Mouse (Mus musculus) limb, embryonic 10.5 days (tissue): ENCODE measurements around the gene Klf3. TPM values are rescaled to one million over a fixed set of nuclear protein-coding genes. Genes with fewer than 3 reads are reported as not detected.

Experiments used
- DNase-seq: peaks from one replicate; pipeline ENCODE4 v3.0.0-alpha.2; 2017; ENCODE audit warnings: low spot score
- H3K27ac ChIP-seq: fragments of 300-500 bp; sonication (generic); 2 replicates; pipeline ENCODE4 v1.5.1; 2016; ENCODE audit warnings: mild to moderate bottlenecking
- H3K27me3 ChIP-seq: fragments of 300-500 bp; sonication (generic); 2 replicates; pipeline ENCODE4 v1.6.1; 2016; ENCODE audit warnings: low read depth, mild to moderate bottlenecking; ENCODE audit not compliant: poor library complexity, severe bottlenecking
- H3K36me3 ChIP-seq: fragments of 300-500 bp; sonication (generic); 2 replicates; pipeline ENCODE4 v1.6.1; 2016; ENCODE audit warnings: mild to moderate bottlenecking, moderate library complexity
- H3K4me1 ChIP-seq: fragments of 300-500 bp; sonication (generic); 2 replicates; pipeline ENCODE4 v1.6.1; 2016
- H3K4me3 ChIP-seq: fragments of 300-500 bp; sonication (generic); 2 replicates; pipeline ENCODE4 v1.5.1; 2016; ENCODE audit warnings: mild to moderate bottlenecking, moderate library complexity
- H3K9me3 ChIP-seq: fragments of 300-500 bp; sonication (generic); replicated peaks from 2 replicates; pipeline ENCODE4 v1.6.1; 2016; ENCODE audit warnings: mild to moderate bottlenecking
- WGBS: fragments of 180-500 bp; shearing (Covaris S2); methylation state at CpG from one replicate; pipeline ENCODE4 v1.1.7; 2016; 5-methylcytosine and 5-hydroxymethylcytosine counted together
- polyA plus RNA-seq: library from polyadenylated mRNA; unstranded; fragments of >200 nt; fragmentation: Nextera tagmentation; extraction: Ambion mirVana; gene quantifications from 2 replicates; pipeline ENCODE4 v1.2.1, GENCODE M21; 2016

Klf3 gene
- polyA plus RNA-seq, 1 experiment from 2014 or later: 42.7 TPM

- Histone ChIP-seq H3K36me3 (no peaks in the 10 kb centered on the region), H3K4me1 (peaks cover 5% of the 10 kb centered on the region; the same call in 1 of the 2 replicates), H3K4me3 (no peak overlapping the region), H3K27me3 (no peaks in the 10 kb centered on the region), H3K27ac (no peak overlapping the region), H3K9me3 (no peaks in the 10 kb centered on the region)
- 67% methylated on average over 5 of the region's 5 CpGs for WGBS
- DNase-seq: no peak
Observed at GRCm38 (mm10) chr5:64852656-64853398, 49.6 kb downstream of the Klf3 start.

GRCm38 (mm10) chr5:64853421-64853820 is 50.2 kb downstream of the Klf3 start:
- Histone ChIP-seq H3K4me1 (peaks cover 5% of the 10 kb centered on the region; the same call in 1 of the 2 replicates), H3K9me3 (no peaks in the 10 kb centered on the region), H3K27ac (no peak overlapping the region), H3K27me3 (no peaks in the 10 kb centered on the region), H3K36me3 (no peaks in the 10 kb centered on the region), H3K4me3 (no peak overlapping the region)
- 92% methylated on average over 5 of the region's 5 CpGs for WGBS
- no peak for DNase-seq

GRCm38 (mm10) chr5:64855199-64855598 is 52.0 kb downstream of the Klf3 start:
- no peaks in the 10 kb centered on the region for H3K36me3 ChIP-seq
- no peak overlapping the region for H3K4me3 ChIP-seq
- H3K27ac ChIP-seq: no peak overlapping the region
- no peaks in the 10 kb centered on the region for H3K9me3 ChIP-seq
- H3K27me3 ChIP-seq: no peaks in the 10 kb centered on the region
- DNase-seq: no peak
- H3K4me1 ChIP-seq: peaks cover 5% of the 10 kb centered on the region; the same call in 1 of the 2 replicates

- H3K27me3 ChIP-seq: no peaks in the 10 kb centered on the region
Observed at GRCm38 (mm10) chr5:64860900-64861470, 57.8 kb downstream of the Klf3 start.

GRCm38 (mm10) chr5:64861471-64862199 is 58.4 kb downstream of the Klf3 start:
- Histone ChIP-seq H3K27me3 (no peaks in the 10 kb centered on the region), H3K4me3 (no peak overlapping the region), H3K4me1 (peaks cover 8% of the 10 kb centered on the region; the same call in 1 of the 2 replicates), H3K27ac (no peak overlapping the region), H3K36me3 (no peaks in the 10 kb centered on the region), H3K9me3 (no peaks in the 10 kb centered on the region)
- no peak for DNase-seq
- WGBS: 76% methylated on average over 17 of the region's 17 CpGs

More at GRCm38 (mm10) chr5:64860900-64861470, 57.8 kb downstream of the Klf3 start:
- WGBS: 66% methylated on average over 5 of the region's 5 CpGs
- Histone ChIP-seq H3K9me3 (no peaks in the 10 kb centered on the region), H3K27ac (no peak overlapping the region), H3K4me3 (no peak overlapping the region), H3K36me3 (no peaks in the 10 kb centered on the region), H3K4me1 (peaks cover 8% of the 10 kb centered on the region; the same call in 1 of the 2 replicates)
- no peak for DNase-seq

GRCm38 (mm10) chr5:64862269-64862668 is 59.1 kb downstream of the Klf3 start:
- no peak for DNase-seq
- no peaks in the 10 kb centered on the region for H3K36me3 ChIP-seq
- H3K9me3 ChIP-seq: no peaks in the 10 kb centered on the region
- H3K27ac ChIP-seq: no peak overlapping the region
- no peak overlapping the region for H3K4me3 ChIP-seq
- WGBS: 91% methylated on average over 9 of the region's 9 CpGs
- H3K27me3 ChIP-seq: no peaks in the 10 kb centered on the region
- peaks cover 8% of the 10 kb centered on the region; the same call in 1 of the 2 replicates for H3K4me1 ChIP-seq

GRCm38 (mm10) chr5:64864699-64865108 is 61.5 kb downstream of the Klf3 start:
- H3K9me3 ChIP-seq: no peaks in the 10 kb centered on the region
- no peaks in the 10 kb centered on the region for H3K36me3 ChIP-seq
- H3K4me3 ChIP-seq: no peak overlapping the region
- peaks cover 8% of the 10 kb centered on the region; the same call in 1 of the 2 replicates for H3K4me1 ChIP-seq
- peak overlapping the region; percentile 42; the same call in 1 of the 2 replicates for H3K27ac ChIP-seq
- WGBS: 41% methylated on average over 4 of the region's 4 CpGs
- no peaks in the 10 kb centered on the region for H3K27me3 ChIP-seq
- no peak for DNase-seq

- Histone ChIP-seq H3K27ac (0 out of 2 replicates have a peak overlapping the region, but pooled peaks have one; percentile 42), H3K4me3 (no peak overlapping the region), H3K9me3 (no peaks in the 10 kb centered on the region), H3K27me3 (no peaks in the 10 kb centered on the region), H3K36me3 (no peaks in the 10 kb centered on the region), H3K4me1 (peaks cover 8% of the 10 kb centered on the region; the same call in 1 of the 2 replicates)
- WGBS: 80% methylated on average over 12 of the region's 12 CpGs
- no peak for DNase-seq
Observed at GRCm38 (mm10) chr5:64865219-64865964, 62.2 kb downstream of the Klf3 start.

- Histone ChIP-seq H3K36me3 (no peaks in the 10 kb centered on the region), H3K4me1 (peaks cover 8% of the 10 kb centered on the region; the same call in 1 of the 2 replicates), H3K27ac (peak overlapping the region; percentile 25; the same call in 1 of the 2 replicates), H3K4me3 (no peak overlapping the region), H3K27me3 (no peaks in the 10 kb centered on the region), H3K9me3 (no peaks in the 10 kb centered on the region)
- WGBS: 46% methylated on average over 5 of the region's 5 CpGs
- peak; percentile 68 for DNase-seq
Observed at GRCm38 (mm10) chr5:64866331-64867050, 63.3 kb downstream of the Klf3 start.

GRCm38 (mm10) chr5:64867124-64867523 is 63.9 kb downstream of the Klf3 start:
- DNase-seq: no peak
- H3K4me3 ChIP-seq: no peak overlapping the region
- no peaks in the 10 kb centered on the region for H3K36me3 ChIP-seq
- H3K27me3 ChIP-seq: no peaks in the 10 kb centered on the region
- no peaks in the 10 kb centered on the region for H3K9me3 ChIP-seq
- no peak overlapping the region for H3K27ac ChIP-seq
- 70% methylated on average over 9 of the region's 9 CpGs for WGBS
- peaks cover 8% of the 10 kb centered on the region; the same call in 1 of the 2 replicates for H3K4me1 ChIP-seq

GRCm38 (mm10) chr5:64867551-64867950 is 64.4 kb downstream of the Klf3 start:
- no peaks in the 10 kb centered on the region for H3K36me3 ChIP-seq
- H3K4me1 ChIP-seq: peaks cover 8% of the 10 kb centered on the region; the same call in 1 of the 2 replicates
- DNase-seq: no peak
- 90% methylated on average over 5 of the region's 5 CpGs for WGBS
- no peaks in the 10 kb centered on the region for H3K27me3 ChIP-seq
- H3K27ac ChIP-seq: no peak overlapping the region
- H3K9me3 ChIP-seq: no peaks in the 10 kb centered on the region
- H3K4me3 ChIP-seq: no peak overlapping the region
